Mouse (Mus musculus): ENCODE data around the gene Gak. TPM values are rescaled to one million over a fixed set of nuclear protein-coding genes. Genes with fewer than 3 reads are reported as not detected.

Gak gene
- polyA plus RNA-seq (2014; fragmentation: Illumina TruSeq; extraction: RNeasy Lipid Tissue Mini Kit (QIAGEN cat#74804); ENCODE audit: low read depth, low replicate concordance): 55.0 TPM

DNA sequence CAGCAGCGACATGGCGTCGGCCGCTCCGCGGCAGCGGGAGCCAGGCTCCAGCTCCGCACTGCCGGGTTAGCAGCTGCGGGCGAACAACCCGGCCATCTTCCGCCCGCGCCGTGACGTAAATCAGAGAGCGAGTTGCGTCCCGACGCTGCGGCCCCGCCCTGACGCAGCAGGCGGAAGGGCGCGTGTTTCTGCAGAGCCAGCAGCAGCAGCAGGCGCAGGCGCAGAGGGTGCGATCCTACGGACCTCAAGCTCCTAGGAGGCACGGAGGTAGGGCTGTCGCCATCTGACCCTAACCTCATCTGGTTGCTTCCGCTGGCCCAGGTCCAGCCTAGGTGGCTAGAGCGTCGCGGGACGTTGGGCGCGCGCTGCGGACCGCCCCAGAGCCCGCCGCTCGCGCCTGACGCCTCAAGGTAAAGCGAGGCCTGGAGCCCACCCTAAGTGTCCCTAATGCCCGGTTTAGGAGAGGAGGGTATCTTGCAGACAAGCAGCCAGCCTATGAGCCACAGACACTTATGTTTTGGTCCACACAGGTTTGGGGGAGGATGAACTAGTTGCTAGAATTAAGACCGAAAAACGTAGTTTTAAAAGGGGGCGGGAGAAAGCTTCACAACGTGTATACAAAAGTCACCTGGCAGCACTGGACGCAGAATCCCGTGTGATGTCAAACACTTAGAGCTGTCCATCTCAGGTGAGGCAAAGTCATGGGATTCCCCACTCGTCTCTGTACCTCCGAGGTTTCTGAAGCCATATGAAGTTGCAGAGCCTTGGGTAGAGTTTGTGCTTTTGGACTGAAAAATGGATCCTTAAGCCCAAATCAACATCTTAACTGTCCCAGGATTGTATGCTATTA is at the start of gene Gak, which contains the start of gene Tmem175:
TSS of gene Gak (minus strand) at position 122 of the 850 bp plus-strand sequence.
TSS of gene Tmem175 (plus strand) at position 137 of the 850 bp plus-strand sequence.

DNA sequence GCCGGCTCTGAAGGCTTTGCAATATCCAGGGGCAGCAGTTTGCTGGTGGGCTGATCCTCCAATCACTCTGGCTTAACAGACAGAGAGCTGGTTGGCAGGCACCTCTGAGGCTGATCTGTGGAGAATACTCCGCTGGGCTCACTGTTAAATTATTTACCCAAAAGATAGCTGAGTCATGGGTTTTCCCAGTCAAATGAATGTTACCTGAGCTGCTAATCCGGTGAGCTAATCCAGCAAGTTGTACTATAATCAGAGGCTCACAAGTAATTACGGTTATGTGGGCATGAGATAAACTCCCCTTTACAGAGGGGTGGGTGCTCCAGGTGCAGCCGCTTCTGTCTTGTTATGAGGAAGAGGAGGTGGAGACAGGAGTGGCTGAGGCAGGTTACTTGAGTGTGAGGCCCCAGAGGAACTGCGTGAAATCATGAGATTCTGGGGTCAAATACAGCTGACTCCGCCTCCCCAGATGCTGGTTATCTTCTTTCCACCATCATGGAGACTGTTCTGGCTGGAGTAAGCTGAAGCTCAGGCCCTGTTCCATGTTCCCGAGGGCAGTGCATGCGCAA is 45.8 kb upstream of the Gak start, which contains the start of gene Slc26a1:
TSS of gene Slc26a1 (minus strand) at position 319 of the 566 bp plus-strand sequence.

DNA sequence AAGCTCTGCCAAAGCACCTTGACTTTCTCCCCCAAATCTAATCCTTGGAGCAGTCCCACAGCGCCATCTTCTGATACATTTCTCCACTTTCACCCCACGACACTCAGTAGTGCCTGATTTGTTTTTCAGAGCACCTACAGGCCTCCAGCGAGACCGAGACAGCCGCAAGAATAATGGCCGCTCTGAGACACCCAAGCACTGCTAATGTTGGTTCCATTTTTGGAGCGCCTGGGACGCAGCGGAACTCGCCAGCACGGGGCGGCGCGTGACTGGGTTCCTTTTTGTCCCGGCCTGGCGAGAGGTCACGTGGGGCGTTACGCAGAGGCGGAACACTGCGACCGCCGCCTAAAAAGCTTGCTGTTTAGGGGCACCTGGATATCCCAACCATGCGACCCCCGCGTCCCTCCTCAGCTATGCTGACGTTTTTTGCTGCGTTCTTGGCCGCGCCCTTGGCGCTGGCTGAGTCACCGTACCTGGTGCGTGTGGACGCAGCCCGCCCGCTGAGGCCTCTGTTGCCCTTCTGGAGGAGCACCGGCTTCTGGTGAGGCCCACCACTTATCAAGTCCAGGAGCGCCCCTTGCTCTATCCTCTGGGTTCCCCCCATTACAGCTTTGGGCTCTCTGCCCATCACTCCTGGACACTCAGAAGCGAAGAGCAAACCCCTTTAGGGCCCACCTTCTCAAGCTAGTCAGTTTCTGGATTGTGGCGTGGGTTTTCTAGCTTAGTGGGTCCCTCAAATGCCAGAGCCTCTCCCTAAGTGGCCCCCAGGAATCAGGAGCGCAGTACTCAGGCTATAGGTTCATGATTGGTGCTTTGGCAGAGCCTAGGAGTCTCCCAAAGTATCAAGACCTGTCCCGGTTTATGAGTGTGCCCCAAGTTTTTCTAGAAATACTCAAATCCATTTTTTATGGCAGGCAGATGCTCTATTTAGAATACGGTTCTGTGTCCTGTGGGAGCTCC is 39.7 kb upstream of the Gak start, which contains the start of gene Dgkq:
TSS of gene Dgkq (minus strand) at position 696 of the 960 bp plus-strand sequence.

DNA sequence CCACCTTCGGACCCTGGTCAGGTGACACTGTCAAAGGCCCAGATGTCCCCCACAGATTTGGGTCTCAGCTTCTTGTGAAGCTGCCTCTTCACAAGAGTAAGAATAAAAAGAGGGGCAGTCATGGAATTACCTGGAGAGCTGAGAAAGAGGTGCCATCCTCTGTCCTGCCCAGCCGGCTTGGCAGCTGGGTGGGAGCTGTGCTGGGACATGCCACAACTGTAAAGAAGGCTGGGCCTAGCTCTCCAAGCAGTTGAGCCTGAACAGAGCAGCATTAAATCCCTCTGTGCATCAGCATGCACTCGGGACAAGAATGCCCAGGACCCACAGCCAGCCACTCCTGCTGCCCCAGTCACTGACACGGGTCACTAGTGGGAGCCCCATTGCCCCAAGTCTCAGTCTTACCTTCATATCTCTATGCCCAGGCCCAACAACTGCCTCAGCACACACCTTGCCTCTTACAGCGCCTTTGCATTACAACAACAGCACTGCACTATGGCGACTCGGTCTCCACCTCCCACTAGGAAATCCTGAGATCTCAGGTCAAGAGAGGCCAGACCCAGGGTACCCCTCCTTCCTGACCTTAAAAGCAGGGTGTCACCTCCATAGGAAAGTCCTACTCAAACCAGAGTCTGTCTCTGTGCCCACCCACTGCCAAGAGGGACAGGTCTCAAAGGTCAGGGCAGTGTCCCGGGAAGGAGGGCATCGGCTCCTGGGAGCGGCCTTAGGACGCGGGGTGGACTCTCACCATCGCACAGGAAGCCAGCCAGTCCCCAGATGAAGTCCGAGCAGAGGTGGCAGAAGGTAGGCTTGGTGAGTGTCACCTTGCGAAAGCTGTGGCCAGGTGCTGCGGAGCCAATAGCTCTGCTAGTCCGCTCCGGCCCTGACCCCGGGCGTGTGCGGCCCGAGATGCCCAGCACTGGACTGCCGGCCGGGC is 30.4 kb upstream of the Gak start, which contains the start of gene Idua:
TSS of gene Idua (plus strand) at position 634 of the 934 bp plus-strand sequence.

DNA sequence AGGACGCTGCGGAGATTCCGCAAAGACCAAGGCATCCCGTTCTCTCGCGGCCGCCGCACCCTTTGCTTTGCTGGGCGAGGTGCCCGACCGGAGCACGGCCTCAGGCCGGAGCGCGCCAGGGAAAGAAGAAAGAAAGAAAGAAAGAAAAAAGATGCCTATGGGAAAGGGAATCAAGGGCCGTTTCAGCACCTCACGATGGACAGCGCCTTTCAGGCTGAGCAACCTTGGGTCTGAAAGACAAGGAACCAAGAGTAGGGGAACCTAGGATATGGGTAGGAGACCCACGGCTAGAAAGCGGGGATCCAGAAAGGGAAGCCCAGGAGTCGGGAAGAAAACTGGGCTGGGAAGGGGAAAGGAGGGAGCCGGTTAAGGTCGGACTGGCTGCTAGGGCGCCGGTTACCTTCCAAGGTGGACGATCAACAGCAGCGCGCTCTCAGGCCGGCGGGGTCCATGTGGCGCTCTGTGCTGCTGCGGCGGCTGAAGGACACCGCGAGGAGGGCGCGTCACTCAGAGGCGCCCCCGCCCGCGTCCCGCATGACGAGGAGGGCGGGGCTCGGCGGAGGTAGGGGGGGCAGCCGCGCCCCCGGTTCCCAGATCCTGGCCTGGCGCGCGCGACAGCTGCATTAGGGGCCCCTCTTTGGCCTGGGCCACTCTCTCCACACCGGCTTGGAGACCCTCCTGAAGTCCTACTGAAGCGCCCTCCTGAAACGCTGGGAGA is 79.9 kb downstream of the Gak start, which contains the start of gene Cplx1:
TSS of gene Cplx1 (minus strand) at position 536 of the 718 bp plus-strand sequence.

Other genes starting within 250 kb of the Gak start
- gene Pde6b, start 241.4 kb downstream of the Gak start, polyA plus RNA-seq (2014; fragmentation: Illumina TruSeq; extraction: RNeasy Lipid Tissue Mini Kit (QIAGEN cat#74804); ENCODE audit: low read depth, low replicate concordance): not detected
- 147 TPM for gene Atp5k, start 195.3 kb downstream of the Gak start, polyA plus RNA-seq (2014; fragmentation: Illumina TruSeq; extraction: RNeasy Lipid Tissue Mini Kit (QIAGEN cat#74804); ENCODE audit: low read depth, low replicate concordance)
- 0.73 TPM for gene Mfsd7a, start 180.9 kb downstream of the Gak start, polyA plus RNA-seq (2014; fragmentation: Illumina TruSeq; extraction: RNeasy Lipid Tissue Mini Kit (QIAGEN cat#74804); ENCODE audit: low read depth, low replicate concordance)
- gene Pcgf3, start 168.5 kb downstream of the Gak start, polyA plus RNA-seq (2014; fragmentation: Illumina TruSeq; extraction: RNeasy Lipid Tissue Mini Kit (QIAGEN cat#74804); ENCODE audit: low read depth, low replicate concordance): 19.9 TPM
- gene Cplx1, start 79.7 kb downstream of the Gak start, polyA plus RNA-seq (2014; fragmentation: Illumina TruSeq; extraction: RNeasy Lipid Tissue Mini Kit (QIAGEN cat#74804); ENCODE audit: low read depth, low replicate concordance): not detected
- 24.1 TPM for gene Tmem175, start within 50 bp of the Gak start, polyA plus RNA-seq (2014; fragmentation: Illumina TruSeq; extraction: RNeasy Lipid Tissue Mini Kit (QIAGEN cat#74804); ENCODE audit: low read depth, low replicate concordance)
- 5.1 TPM for gene Idua, start 30.6 kb upstream of the Gak start, polyA plus RNA-seq (2014; fragmentation: Illumina TruSeq; extraction: RNeasy Lipid Tissue Mini Kit (QIAGEN cat#74804); ENCODE audit: low read depth, low replicate concordance)
- gene Dgkq, start 39.9 kb upstream of the Gak start, polyA plus RNA-seq (2014; fragmentation: Illumina TruSeq; extraction: RNeasy Lipid Tissue Mini Kit (QIAGEN cat#74804); ENCODE audit: low read depth, low replicate concordance): 9.8 TPM
- gene Slc26a1, start 45.8 kb upstream of the Gak start, polyA plus RNA-seq (2014; fragmentation: Illumina TruSeq; extraction: RNeasy Lipid Tissue Mini Kit (QIAGEN cat#74804); ENCODE audit: low read depth, low replicate concordance): 13.5 TPM
- gene Fgfrl1, start 62.6 kb upstream of the Gak start, polyA plus RNA-seq (2014; fragmentation: Illumina TruSeq; extraction: RNeasy Lipid Tissue Mini Kit (QIAGEN cat#74804); ENCODE audit: low read depth, low replicate concordance): 4.3 TPM
- gene Rnf212, start 145.2 kb upstream of the Gak start, polyA plus RNA-seq (2014; fragmentation: Illumina TruSeq; extraction: RNeasy Lipid Tissue Mini Kit (QIAGEN cat#74804); ENCODE audit: low read depth, low replicate concordance): not detected
- gene Tmed11, start 165.6 kb upstream of the Gak start, polyA plus RNA-seq (2014; fragmentation: Illumina TruSeq; extraction: RNeasy Lipid Tissue Mini Kit (QIAGEN cat#74804); ENCODE audit: low read depth, low replicate concordance): not detected
- not detected for gene Vmn2r8, start 179.1 kb upstream of the Gak start, polyA plus RNA-seq (2014; fragmentation: Illumina TruSeq; extraction: RNeasy Lipid Tissue Mini Kit (QIAGEN cat#74804); ENCODE audit: low read depth, low replicate concordance)
- not detected for gene Vmn2r9, start 222.8 kb upstream of the Gak start, polyA plus RNA-seq (2014; fragmentation: Illumina TruSeq; extraction: RNeasy Lipid Tissue Mini Kit (QIAGEN cat#74804); ENCODE audit: low read depth, low replicate concordance)